Mouse (Mus musculus) liver, embryonic 11.5 days (tissue): ENCODE results near the gene Klrc2. TPM values are rescaled to one million over a fixed set of nuclear protein-coding genes. Genes with fewer than 3 reads are reported as not detected.
"Not testable (repeated sequence)": the region's sequence is repeated elsewhere in the genome, so short reads cannot be mapped to it uniquely, and the experiment has no call there.

ENCODE experiments used
- ATAC-seq: fragments of 200-750 bp; cut with Nextera tagmentation; replicated peaks from 2 replicates; pipeline ENCODE4 v1.8.0; 2017; ENCODE audit warnings: moderate number of reproducible peaks, mild to moderate bottlenecking, moderate TSS enrichment, moderate library complexity; ENCODE audit not compliant: low FRiP score
- DNase-seq: peaks from one replicate; pipeline ENCODE4 v3.0.0-alpha.2; 2017; ENCODE audit warnings: low spot score
- H3K27ac ChIP-seq: fragments of 300-500 bp; sonication (generic); 2 replicates; pipeline ENCODE4 v1.5.1; 2014; ENCODE audit warnings: mild to moderate bottlenecking, low read depth, low read length, control low read depth
- H3K27me3 ChIP-seq: fragments of 300-500 bp; sonication (generic); replicated peaks from 2 replicates; pipeline ENCODE4 v1.6.1; 2014; ENCODE audit warnings: low read length, mixed read lengths; ENCODE audit not compliant: control insufficient read depth, insufficient read depth
- H3K36me3 ChIP-seq: fragments of 300-500 bp; sonication (generic); 2 replicates; pipeline ENCODE4 v1.6.1; 2014; ENCODE audit warnings: mild to moderate bottlenecking, low read length, moderate library complexity, mixed read lengths; ENCODE audit not compliant: control insufficient read depth, insufficient read depth
- H3K4me1 ChIP-seq: fragments of 300-500 bp; sonication (generic); replicated peaks from 2 replicates; pipeline ENCODE4 v1.6.1; 2014; ENCODE audit warnings: low read length, mixed read lengths; ENCODE audit not compliant: control insufficient read depth, insufficient read depth
- H3K4me2 ChIP-seq: fragments of 300-500 bp; sonication (generic); 2 replicates; pipeline ENCODE4 v1.6.1; 2014; ENCODE audit warnings: mild to moderate bottlenecking, control low read depth, moderate library complexity
- H3K4me3 ChIP-seq: fragments of 300-500 bp; sonication (generic); 2 replicates; pipeline ENCODE4 v1.5.1; 2014; ENCODE audit warnings: low read depth, low read length, control low read depth
- H3K9ac ChIP-seq: fragments of 300-500 bp; sonication (generic); 2 replicates; pipeline ENCODE4 v1.6.1; 2014; ENCODE audit warnings: low read depth, low read length, control low read depth
- H3K9me3 ChIP-seq: fragments of 300-500 bp; sonication (generic); 2 replicates; pipeline ENCODE4 v1.6.1; 2016; ENCODE audit warnings: low read length, inconsistent platforms, mixed read lengths; ENCODE audit not compliant: control insufficient read depth
- WGBS: fragments of 180-500 bp; shearing (Covaris S2); extraction: QIAGEN DNeasy Blood & Tissue Kit; methylation state at CpG from one replicate; pipeline ENCODE4 v1.1.7; 2014; 5-methylcytosine and 5-hydroxymethylcytosine counted together
- polyA plus RNA-seq: library from polyadenylated mRNA; unstranded; fragments of >200 nt; fragmentation: Nextera tagmentation; extraction: Ambion mirVana; gene quantifications from 2 replicates; pipeline ENCODE4 v1.2.1, GENCODE M21; 2014

Gene Klrc2
- not detected in 2 replicates for polyA plus RNA-seq

- H3K9me3 ChIP-seq, ATAC-seq, DNase-seq, H3K36me3 ChIP-seq, H3K4me2 ChIP-seq, H3K27ac ChIP-seq, H3K9ac ChIP-seq, H3K4me3 ChIP-seq, H3K27me3 ChIP-seq, H3K4me1 ChIP-seq: not testable (repeated sequence)
- 71% methylated on average over 4 of the region's 4 CpGs for WGBS
Observed at GRCm38 (mm10) chr6:129660589-129660988, at the start of gene Klrc2. Gene Klrc2 (minus strand): TSS chr6:129660689.

- WGBS, result 62% methylated on average over 10 of the region's 10 CpGs
- H3K4me3 ChIP-seq, DNase-seq, H3K36me3 ChIP-seq, H3K9me3 ChIP-seq, H3K27me3 ChIP-seq, H3K9ac ChIP-seq, H3K27ac ChIP-seq, ATAC-seq, H3K4me2 ChIP-seq, H3K4me1 ChIP-seq: not testable (repeated sequence)
Observed at GRCm38 (mm10) chr6:129691436-129691835, 30.9 kb upstream of the Klrc2 start.

DNA sequence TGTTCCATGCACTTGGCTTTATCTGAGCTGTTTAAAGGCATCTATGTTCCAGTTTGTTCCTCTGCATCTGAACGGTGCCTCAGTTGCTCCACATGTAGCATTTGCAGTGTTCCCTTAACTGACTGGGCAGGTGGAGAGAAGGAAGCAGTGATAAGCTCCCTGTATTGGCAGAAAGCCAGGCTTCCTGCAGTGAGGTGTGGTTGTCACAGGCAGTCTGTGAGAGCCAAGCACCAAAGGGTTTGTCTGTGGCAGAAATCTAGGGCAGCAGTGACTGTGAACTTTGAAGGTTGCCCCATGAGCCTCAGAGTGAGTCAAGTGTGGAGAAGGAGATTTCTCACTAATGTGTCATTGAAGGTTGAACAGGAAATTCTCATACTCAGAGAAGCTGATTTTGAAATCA, 19.9 kb upstream of the Klrc2 start:
- WGBS, result 57% methylated on average over 1 of the region's 1 CpGs
- no peak for ATAC-seq
- no peak for DNase-seq

DNA sequence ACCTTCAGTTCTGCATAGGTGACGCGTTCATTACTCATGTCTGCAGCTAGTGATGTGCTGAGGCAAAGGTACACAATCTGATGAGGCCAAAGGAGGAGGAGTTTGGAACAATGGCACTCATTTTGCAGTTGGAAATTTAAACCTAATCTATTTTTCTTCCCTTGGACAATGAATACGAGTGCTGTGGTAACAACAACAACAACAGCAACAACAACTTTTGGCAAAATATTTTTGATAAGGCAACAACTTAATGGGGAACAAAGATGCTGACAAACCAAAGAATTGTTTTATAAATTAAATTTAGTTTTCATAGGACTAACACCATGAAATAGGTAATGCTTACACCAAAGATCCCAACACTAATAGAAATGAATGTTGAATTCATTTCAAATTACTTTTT, 18.4 kb upstream of the Klrc2 start, which contains the start of gene Klrc1:
Klrc1 (minus strand) TSS at position 101 of the 400 bp plus-strand sequence.
- DNase-seq, result no peak
- Histone ChIP-seq H3K27me3 (no peaks in the 10 kb centered on the region), H3K4me3 (no peak within 1 kb of the TSS), H3K9me3 (no peaks in the 10 kb centered on the region), H3K9ac (no peak within 1 kb of the TSS), H3K4me2 (no peak within 1 kb of the TSS), H3K36me3 (no peaks in the 10 kb centered on the region), H3K4me1 (no peaks in the 10 kb centered on the region), H3K27ac (no peak within 1 kb of the TSS)
- no peak for ATAC-seq
- 78% methylated on average over 3 of the region's 3 CpGs for WGBS

More for the DNA sequence above, 19.9 kb upstream of the Klrc2 start:
- H3K4me1 ChIP-seq, result no peaks in the 10 kb centered on the region
- H3K27ac ChIP-seq, result no peak overlapping the region
- no peak overlapping the region for H3K4me3 ChIP-seq
- H3K27me3 ChIP-seq, result no peaks in the 10 kb centered on the region
- no peak overlapping the region for H3K9ac ChIP-seq
- H3K9me3 ChIP-seq, result no peaks in the 10 kb centered on the region
- no peak overlapping the region for H3K4me2 ChIP-seq
- no peaks in the 10 kb centered on the region for H3K36me3 ChIP-seq

GRCm38 (mm10) chr6:129661301-129661700, 812 bp upstream of the Klrc2 start:
- not testable (repeated sequence) for H3K4me2 ChIP-seq, ATAC-seq, H3K27ac ChIP-seq, H3K9me3 ChIP-seq, H3K4me1 ChIP-seq, H3K27me3 ChIP-seq, H3K4me3 ChIP-seq, DNase-seq, H3K36me3 ChIP-seq, H3K9ac ChIP-seq
- WGBS, result no CpG with 5 or more reads among the region's 3 CpGs

DNA sequence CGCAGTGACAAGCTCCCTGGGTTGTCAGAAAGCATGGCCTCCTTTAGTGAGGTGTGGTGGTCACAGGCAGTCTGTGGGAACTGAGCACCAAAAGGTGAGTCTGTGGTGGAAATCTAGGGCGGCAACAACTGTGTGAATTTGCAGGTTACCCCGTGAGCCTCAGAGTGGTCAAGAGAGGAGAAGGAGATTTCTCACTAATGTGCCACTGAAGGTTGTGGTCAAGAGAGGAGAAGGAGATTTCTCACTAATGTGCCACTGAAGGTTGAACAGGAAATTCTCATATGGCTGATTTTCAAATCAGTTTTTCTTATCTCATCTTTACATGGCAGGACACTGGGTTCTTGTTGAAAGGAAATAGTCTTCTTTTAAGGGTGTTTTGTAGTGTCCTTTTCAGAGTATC, 16.4 kb downstream of the Klrc2 start:
- 64% methylated on average over 2 of the region's 3 CpGs for WGBS

GRCm38 (mm10) chr6:129643237-129643636, 17.3 kb downstream of the Klrc2 start, which contains the start of gene Klrc3:
Gene Klrc3 (minus strand): TSS chr6:129643337.
- not testable (repeated sequence) for H3K4me2 ChIP-seq, H3K27me3 ChIP-seq, H3K4me3 ChIP-seq, H3K27ac ChIP-seq, H3K9me3 ChIP-seq, H3K9ac ChIP-seq, DNase-seq, ATAC-seq, H3K4me1 ChIP-seq, H3K36me3 ChIP-seq
- WGBS, result 78% methylated on average over 3 of the region's 3 CpGs

More for the DNA sequence above, 16.4 kb downstream of the Klrc2 start:
- not testable (repeated sequence) for H3K4me2 ChIP-seq, H3K27me3 ChIP-seq, ATAC-seq, H3K4me1 ChIP-seq, H3K9ac ChIP-seq, H3K36me3 ChIP-seq, H3K27ac ChIP-seq, DNase-seq, H3K4me3 ChIP-seq, H3K9me3 ChIP-seq

GRCm38 (mm10) chr6:129631046-129631445, 29.4 kb downstream of the Klrc2 start:
- H3K27ac ChIP-seq, H3K9ac ChIP-seq, H3K4me3 ChIP-seq, H3K4me2 ChIP-seq, H3K27me3 ChIP-seq, ATAC-seq, DNase-seq, H3K36me3 ChIP-seq, H3K4me1 ChIP-seq, H3K9me3 ChIP-seq: not testable (repeated sequence)
- WGBS, result 53% methylated on average over 2 of the region's 2 CpGs

DNA sequence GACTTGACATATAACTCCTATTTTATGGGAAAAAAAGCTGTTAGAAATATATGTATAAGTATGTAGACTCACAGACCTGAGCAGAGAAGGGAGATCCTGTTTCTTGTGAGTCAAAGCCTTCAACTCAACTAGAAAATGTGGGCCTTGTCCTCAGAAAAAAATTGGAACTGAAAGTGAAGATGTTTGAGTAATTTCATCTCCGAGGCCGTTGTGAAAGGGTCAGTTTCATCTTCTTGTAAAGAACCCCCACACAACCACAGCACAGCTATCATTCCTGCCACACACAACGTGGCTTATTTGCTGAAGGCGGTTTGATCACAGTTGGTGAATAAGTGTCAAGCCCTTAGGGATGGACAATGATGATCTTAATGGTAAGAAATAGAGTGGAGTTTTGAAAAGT, 36.8 kb downstream of the Klrc2 start, which contains the start of gene Klrk1:
Klrk1 (minus strand) TSS at position 130 of the 400 bp plus-strand sequence.
- DNase-seq (no peak), ATAC-seq (no peak)
- Histone ChIP-seq H3K36me3 (no peaks in the 10 kb centered on the region), H3K27me3 (no peaks in the 10 kb centered on the region), H3K4me3 (no peak within 1 kb of the TSS), H3K4me1 (no peaks in the 10 kb centered on the region), H3K4me2 (no peak within 1 kb of the TSS), H3K27ac (no peak within 1 kb of the TSS), H3K9me3 (no peaks in the 10 kb centered on the region), H3K9ac (no peak within 1 kb of the TSS)
- WGBS, result 72% methylated on average over 4 of the region's 4 CpGs
